Mouse (Mus musculus) forebrain, embryonic 15.5 days (tissue): ENCODE measurements around the gene Cacna2d3. TPM values are rescaled to one million over a fixed set of nuclear protein-coding genes. Genes with fewer than 3 reads are reported as not detected.

ENCODE experiments used
- ATAC-seq: fragments of 200-750 bp; cut with Nextera tagmentation; replicated peaks from 2 replicates; pipeline ENCODE4 v1.8.0; 2017; ENCODE audit warnings: mild to moderate bottlenecking, moderate TSS enrichment, moderate library complexity
- H3K27ac ChIP-seq: fragments of 300-500 bp; sonication (generic); replicated peaks from 2 replicates; pipeline ENCODE4 v1.5.1; 2015; ENCODE audit warnings: mild to moderate bottlenecking, inconsistent platforms
- H3K27me3 ChIP-seq: fragments of 300-500 bp; sonication (generic); 2 replicates; pipeline ENCODE4 v1.6.1; 2015; ENCODE audit warnings: inconsistent platforms
- H3K36me3 ChIP-seq: fragments of 300-500 bp; sonication (generic); 2 replicates; pipeline ENCODE4 v1.6.1; 2015; ENCODE audit warnings: mild to moderate bottlenecking, inconsistent platforms
- H3K4me1 ChIP-seq: fragments of 300-500 bp; sonication (generic); 2 replicates; pipeline ENCODE4 v1.6.1; 2015; ENCODE audit warnings: inconsistent platforms
- H3K4me2 ChIP-seq: fragments of 300-500 bp; sonication (generic); replicated peaks from 2 replicates; pipeline ENCODE4 v1.6.1; 2015; ENCODE audit warnings: mild to moderate bottlenecking, inconsistent platforms
- H3K4me3 ChIP-seq: fragments of 300-500 bp; sonication (generic); 2 replicates; pipeline ENCODE4 v1.5.1; 2015; ENCODE audit warnings: mild to moderate bottlenecking, inconsistent platforms
- H3K9ac ChIP-seq: fragments of 300-500 bp; sonication (generic); replicated peaks from 2 replicates; pipeline ENCODE4 v1.6.1; 2015; ENCODE audit warnings: mild to moderate bottlenecking, inconsistent platforms
- H3K9me3 ChIP-seq: fragments of 300-500 bp; sonication (generic); 2 replicates; pipeline ENCODE4 v1.6.1; 2016; ENCODE audit warnings: inconsistent platforms
- WGBS: fragments of 180-500 bp; shearing (Covaris S2); methylation state at CpG from one replicate; pipeline ENCODE4 v1.1.7; 2015; ENCODE audit warnings: mixed read lengths; 5-methylcytosine and 5-hydroxymethylcytosine counted together
- polyA plus RNA-seq: library from polyadenylated mRNA; unstranded; fragments of >200 nt; fragmentation: Nextera tagmentation; extraction: Ambion mirVana; gene quantifications from 2 replicates; pipeline ENCODE4 v1.2.1, GENCODE M21; 2015

Cacna2d3 gene
- polyA plus RNA-seq, 1 experiment from 2014 or later, result 28.1 TPM

GRCm38 (mm10) chr14:28996569-28996968 lies 725.1 kb downstream of the Cacna2d3 start:
- Histone ChIP-seq H3K4me2 (no peak overlapping the region), H3K9ac (no peak overlapping the region), H3K4me3 (no peak overlapping the region), H3K36me3 (no peaks in the 10 kb centered on the region), H3K27me3 (no peaks in the 10 kb centered on the region), H3K9me3 (no peaks in the 10 kb centered on the region), H3K4me1 (no peaks in the 10 kb centered on the region), H3K27ac (no peak overlapping the region)
- 93% methylated on average over 3 of the region's 3 CpGs for WGBS
- no peak for ATAC-seq

GRCm38 (mm10) chr14:28988211-28988900 lies 733.3 kb downstream of the Cacna2d3 start:
- no peaks in the 10 kb centered on the region for H3K9me3 ChIP-seq
- 82% methylated on average over 7 of the region's 7 CpGs for WGBS
- H3K4me1 ChIP-seq, result no peaks in the 10 kb centered on the region
- no peak overlapping the region for H3K4me3 ChIP-seq
- no peaks in the 10 kb centered on the region for H3K27me3 ChIP-seq
- H3K27ac ChIP-seq, result no peak overlapping the region
- no peak overlapping the region for H3K4me2 ChIP-seq
- no peak overlapping the region for H3K9ac ChIP-seq
- ATAC-seq, result no peak
- H3K36me3 ChIP-seq, result no peaks in the 10 kb centered on the region

- WGBS, result 90% methylated on average over 2 of the region's 2 CpGs
- no peaks in the 10 kb centered on the region for H3K27me3 ChIP-seq
- H3K4me1 ChIP-seq, result no peaks in the 10 kb centered on the region
- no peak overlapping the region for H3K4me3 ChIP-seq
- no peaks in the 10 kb centered on the region for H3K36me3 ChIP-seq
- H3K9me3 ChIP-seq, result no peaks in the 10 kb centered on the region
- no peak overlapping the region for H3K4me2 ChIP-seq
- ATAC-seq, result no peak
- H3K27ac ChIP-seq, result no peak overlapping the region
- H3K9ac ChIP-seq, result no peak overlapping the region
Measured at GRCm38 (mm10) chr14:28984276-28984675, 737.4 kb downstream of the Cacna2d3 start.

DNA sequence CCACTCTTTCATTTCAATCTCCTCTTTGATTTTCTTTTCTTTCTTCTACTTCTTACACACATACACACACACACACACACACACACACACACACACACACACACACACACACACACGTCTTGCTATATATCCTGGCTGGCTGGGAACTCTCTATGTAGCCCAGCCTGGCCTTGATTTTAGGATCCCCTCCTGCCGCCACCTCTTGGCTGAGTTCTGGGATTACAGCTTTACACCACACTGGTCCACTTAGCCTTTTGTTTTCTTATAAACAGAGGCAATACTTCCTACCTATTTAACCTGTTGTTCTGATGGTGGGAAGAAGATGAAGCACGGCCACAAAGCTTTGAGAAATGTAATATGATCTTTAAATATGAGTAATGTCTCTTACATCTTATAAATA lies 741.2 kb downstream of the Cacna2d3 start:
- Histone ChIP-seq H3K36me3 (no peaks in the 10 kb centered on the region), H3K4me3 (no peak overlapping the region), H3K9ac (no peak overlapping the region), H3K27me3 (no peaks in the 10 kb centered on the region), H3K4me1 (no peaks in the 10 kb centered on the region), H3K4me2 (no peak overlapping the region), H3K27ac (no peak overlapping the region), H3K9me3 (no peaks in the 10 kb centered on the region)
- ATAC-seq, result no peak
- 22% methylated on average over 3 of the region's 3 CpGs for WGBS

- no peaks in the 10 kb centered on the region for H3K36me3 ChIP-seq
- 73% methylated on average over 2 of the region's 2 CpGs for WGBS
- no peak for ATAC-seq
Measured at GRCm38 (mm10) chr14:28979230-28979629, 742.4 kb downstream of the Cacna2d3 start.

DNA sequence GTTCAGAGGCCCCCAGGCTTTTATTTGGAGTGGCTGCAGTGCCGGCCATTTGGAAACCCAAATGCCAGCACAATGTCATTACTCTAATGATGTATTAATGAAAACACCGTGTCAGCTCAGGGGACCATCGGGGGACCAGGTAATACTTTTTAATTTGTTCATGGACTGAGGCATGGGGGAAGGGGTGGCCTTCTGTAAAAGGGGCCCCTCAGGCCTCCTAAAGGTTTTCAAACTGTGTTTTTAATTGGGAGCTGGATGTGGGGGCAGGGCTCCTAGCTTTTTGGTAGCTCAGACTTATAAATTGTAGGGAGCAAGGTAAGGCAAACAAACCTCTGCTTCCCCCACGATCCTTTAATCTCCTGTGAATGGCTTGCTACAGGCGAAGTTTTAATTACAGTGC lies 749.0 kb downstream of the Cacna2d3 start:
- Histone ChIP-seq H3K4me2 (no peak overlapping the region), H3K27me3 (no peaks in the 10 kb centered on the region), H3K4me3 (no peak overlapping the region), H3K36me3 (no peaks in the 10 kb centered on the region), H3K9me3 (no peaks in the 10 kb centered on the region), H3K4me1 (no peaks in the 10 kb centered on the region), H3K9ac (no peak overlapping the region), H3K27ac (no peak overlapping the region)
- 10% methylated on average over 5 of the region's 5 CpGs for WGBS
- ATAC-seq, result no peak

More at GRCm38 (mm10) chr14:28979230-28979629, 742.4 kb downstream of the Cacna2d3 start:
- no peak overlapping the region for H3K9ac ChIP-seq
- H3K4me1 ChIP-seq, result no peaks in the 10 kb centered on the region
- no peaks in the 10 kb centered on the region for H3K27me3 ChIP-seq
- H3K4me3 ChIP-seq, result no peak overlapping the region
- no peaks in the 10 kb centered on the region for H3K9me3 ChIP-seq
- H3K4me2 ChIP-seq, result no peak overlapping the region
- no peak overlapping the region for H3K27ac ChIP-seq

DNA sequence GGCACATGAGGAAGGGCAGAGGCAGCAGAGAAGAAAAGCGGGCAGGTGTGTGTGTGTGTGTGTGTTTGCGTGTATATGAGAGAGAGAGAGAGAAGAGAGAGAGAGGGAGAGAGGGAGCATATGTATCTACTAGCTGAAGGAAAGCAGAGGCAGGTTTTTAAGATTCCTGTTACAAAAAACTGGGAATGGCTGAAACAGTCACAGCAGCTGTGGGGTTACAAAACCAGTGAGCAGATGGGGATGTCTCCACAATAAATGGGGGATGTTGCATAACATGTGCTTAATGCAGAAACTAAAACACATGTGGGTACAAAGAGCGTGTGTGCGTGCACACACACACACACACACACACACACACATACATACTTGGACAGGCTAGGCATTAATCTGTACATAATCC lies 752.4 kb downstream of the Cacna2d3 start:
- H3K36me3 ChIP-seq, result no peaks in the 10 kb centered on the region

GRCm38 (mm10) chr14:28966881-28967280 lies 754.8 kb downstream of the Cacna2d3 start:
- Histone ChIP-seq H3K9ac (no peak overlapping the region), H3K27me3 (no peaks in the 10 kb centered on the region), H3K27ac (no peak overlapping the region), H3K36me3 (no peaks in the 10 kb centered on the region), H3K9me3 (no peaks in the 10 kb centered on the region), H3K4me2 (no peak overlapping the region), H3K4me3 (no peak overlapping the region), H3K4me1 (no peaks in the 10 kb centered on the region)
- ATAC-seq, result no peak

More for the DNA sequence above, 752.4 kb downstream of the Cacna2d3 start:
- WGBS, result 82% methylated on average over 4 of the region's 4 CpGs
- H3K4me2 ChIP-seq, result no peak overlapping the region
- H3K4me3 ChIP-seq, result no peak overlapping the region
- ATAC-seq, result no peak
- H3K9ac ChIP-seq, result no peak overlapping the region
- no peaks in the 10 kb centered on the region for H3K4me1 ChIP-seq
- H3K9me3 ChIP-seq, result no peaks in the 10 kb centered on the region
- no peak overlapping the region for H3K27ac ChIP-seq
- no peaks in the 10 kb centered on the region for H3K27me3 ChIP-seq

- H3K4me1 ChIP-seq, result peaks cover 24% of the 10 kb centered on the region
- H3K9me3 ChIP-seq, result no peaks in the 10 kb centered on the region
- no peak overlapping the region for H3K27ac ChIP-seq
- H3K36me3 ChIP-seq, result no peaks in the 10 kb centered on the region
- ATAC-seq, result no peak
- H3K9ac ChIP-seq, result no peak overlapping the region
- no peaks in the 10 kb centered on the region for H3K27me3 ChIP-seq
- no peak overlapping the region for H3K4me2 ChIP-seq
- no peak overlapping the region for H3K4me3 ChIP-seq
- 86% methylated on average over 5 of the region's 5 CpGs for WGBS
Measured at GRCm38 (mm10) chr14:28961379-28961778, 760.3 kb downstream of the Cacna2d3 start.

- Histone ChIP-seq H3K27me3 (no peaks in the 10 kb centered on the region), H3K36me3 (no peaks in the 10 kb centered on the region), H3K9ac (no peak overlapping the region), H3K4me3 (no peak overlapping the region), H3K4me1 (peaks cover 40% of the 10 kb centered on the region), H3K4me2 (no peak overlapping the region), H3K27ac (peak overlapping the region; percentile 88), H3K9me3 (no peaks in the 10 kb centered on the region)
- 18% methylated on average over 3 of the region's 3 CpGs for WGBS
- ATAC-seq, result peak; percentile 14; the same call in 1 of the 2 replicates
Measured at GRCm38 (mm10) chr14:28959042-28959441, 762.6 kb downstream of the Cacna2d3 start.

- ATAC-seq, result peak; percentile 89
- no peaks in the 10 kb centered on the region for H3K36me3 ChIP-seq
- no peaks in the 10 kb centered on the region for H3K9me3 ChIP-seq
- peaks cover 47% of the 10 kb centered on the region for H3K4me1 ChIP-seq
- H3K4me2 ChIP-seq, result no peak overlapping the region
- 10% methylated on average over 6 of the region's 6 CpGs for WGBS
- H3K27ac ChIP-seq, result peak overlapping the region; percentile 88
- H3K4me3 ChIP-seq, result no peak overlapping the region
- no peak overlapping the region for H3K9ac ChIP-seq
- no peaks in the 10 kb centered on the region for H3K27me3 ChIP-seq
Measured at GRCm38 (mm10) chr14:28958131-28959015, 763.3 kb downstream of the Cacna2d3 start.

DNA sequence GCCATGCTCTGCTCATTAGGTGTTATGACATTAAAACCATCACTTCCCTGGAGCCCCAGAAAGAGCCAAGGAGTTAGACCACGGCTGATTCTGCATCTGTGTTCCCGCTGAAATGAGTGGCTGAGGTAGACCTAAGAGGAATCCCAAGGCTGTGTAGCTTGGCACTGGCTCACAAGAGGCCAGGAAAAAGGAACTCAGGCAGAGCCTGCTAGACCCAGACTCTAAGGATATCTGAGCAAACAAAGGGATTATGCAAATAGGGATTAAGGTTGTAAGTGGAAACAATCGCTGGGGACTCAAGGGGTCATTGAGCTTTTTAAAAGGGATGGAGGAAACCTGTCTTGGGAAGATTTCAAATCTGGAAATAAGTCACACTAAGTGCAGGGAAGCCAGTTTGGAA lies 766.5 kb downstream of the Cacna2d3 start:
- peak overlapping the region; percentile 80 for H3K27ac ChIP-seq
- peaks cover 50% of the 10 kb centered on the region for H3K4me1 ChIP-seq
- no peaks in the 10 kb centered on the region for H3K27me3 ChIP-seq
- no peaks in the 10 kb centered on the region for H3K9me3 ChIP-seq
- H3K9ac ChIP-seq, result no peak overlapping the region
- 2% methylated on average over 3 of the region's 3 CpGs for WGBS
- H3K4me2 ChIP-seq, result no peak overlapping the region
- no peak overlapping the region for H3K4me3 ChIP-seq
- no peak for ATAC-seq
- no peaks in the 10 kb centered on the region for H3K36me3 ChIP-seq
